Mouse (Mus musculus) thymus, adult 18-20 months (tissue): ENCODE results near the gene Exoc2.

ENCODE experiments used
- DNase-seq, 2 experiments: peaks; one replicate each; pipeline ENCODE4 v3.0.0; 2022; ENCODE audit warnings: mixed read lengths in 2 of 2

Exoc2 gene

DNA sequence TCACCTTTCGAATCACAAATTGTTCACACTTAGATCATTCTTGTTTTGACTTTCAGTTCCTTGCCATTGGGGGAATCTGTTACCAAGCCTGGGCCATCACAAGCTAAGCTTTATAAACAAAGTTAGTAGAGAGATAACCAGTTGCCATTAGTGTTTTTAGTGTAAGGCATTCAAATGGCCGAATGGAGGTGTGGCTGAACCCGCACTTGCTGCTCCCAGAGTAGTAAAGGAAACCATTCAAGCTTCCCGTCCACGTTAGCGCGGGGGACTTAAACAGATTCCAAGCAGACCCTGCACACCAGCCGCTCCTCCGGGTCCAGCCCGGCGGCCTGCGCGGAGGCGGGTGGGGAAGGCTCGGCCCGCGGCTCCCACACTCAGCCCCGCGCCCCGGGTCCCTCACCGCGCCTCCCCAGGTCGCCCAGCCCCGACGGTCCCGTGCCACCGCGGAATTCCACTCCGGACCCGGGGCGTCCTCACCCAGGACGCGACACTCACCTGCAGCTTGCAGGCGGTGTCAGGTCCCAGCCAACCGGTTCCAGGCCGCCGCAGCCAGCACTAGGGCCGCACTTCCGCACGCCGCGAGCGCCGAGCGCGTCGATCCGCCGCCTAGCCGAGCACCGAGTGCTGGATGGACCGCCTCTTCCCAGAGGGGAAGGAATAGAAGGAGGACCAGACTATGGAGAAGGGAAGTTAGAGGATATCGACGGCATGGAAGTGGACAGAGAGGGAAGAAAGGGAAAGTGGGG is at the start of gene Exoc2, which contains the start of gene Gm5447:
Gene Exoc2 (minus strand): TSS at position 593 of the 746 bp plus-strand sequence.
Gene Gm5447 (plus strand): TSS at position 704 of the 746 bp plus-strand sequence.
- DNase-seq = peak; percentile 64 to 75

DNA sequence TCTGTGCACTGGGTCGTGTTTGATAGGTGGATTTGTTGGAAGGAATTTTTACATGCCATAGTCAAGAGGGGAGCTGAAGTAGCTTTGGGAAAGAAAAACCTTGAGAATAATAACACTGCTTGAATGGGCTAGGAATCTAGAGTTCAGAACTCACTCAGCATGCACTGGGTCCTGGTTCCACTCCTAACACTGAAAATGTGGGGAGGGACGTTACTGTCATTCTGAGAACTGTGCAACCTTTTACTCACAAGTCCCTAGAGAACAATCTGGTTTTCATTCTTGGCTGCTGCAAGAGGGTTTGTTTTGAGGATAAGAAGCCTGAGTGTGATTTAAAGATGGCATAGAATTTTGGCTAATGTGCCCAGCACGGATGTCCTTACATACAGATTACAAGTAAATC is 49.8 kb upstream of the Exoc2 start:
- DNase-seq = no peak

DNA sequence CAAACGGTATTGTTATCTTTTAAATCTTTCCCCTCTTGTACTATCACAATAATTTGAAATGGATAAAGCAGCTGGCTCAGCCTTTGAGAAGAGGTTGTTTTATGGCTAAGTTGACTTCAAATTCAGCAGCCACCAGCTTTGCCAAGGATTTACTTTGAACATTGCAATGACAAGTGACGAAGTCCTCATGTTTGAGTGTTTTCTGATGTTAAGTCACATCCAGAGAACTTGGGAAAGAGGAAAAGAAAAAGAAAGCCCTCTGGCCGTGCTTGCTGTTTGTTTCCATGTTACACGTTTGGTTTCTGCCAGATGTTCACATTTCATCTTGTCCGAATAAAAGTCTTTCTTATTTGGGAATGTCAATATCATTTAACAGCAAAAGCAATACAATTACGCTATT is 48.0 kb upstream of the Exoc2 start:
- no peak for DNase-seq

- DNase-seq = no peak
Measured at GRCm38 (mm10) chr13:31021514-31021913, 47.6 kb upstream of the Exoc2 start.

GRCm38 (mm10) chr13:31017545-31017944 is 43.7 kb upstream of the Exoc2 start:
- DNase-seq = no peak

DNA sequence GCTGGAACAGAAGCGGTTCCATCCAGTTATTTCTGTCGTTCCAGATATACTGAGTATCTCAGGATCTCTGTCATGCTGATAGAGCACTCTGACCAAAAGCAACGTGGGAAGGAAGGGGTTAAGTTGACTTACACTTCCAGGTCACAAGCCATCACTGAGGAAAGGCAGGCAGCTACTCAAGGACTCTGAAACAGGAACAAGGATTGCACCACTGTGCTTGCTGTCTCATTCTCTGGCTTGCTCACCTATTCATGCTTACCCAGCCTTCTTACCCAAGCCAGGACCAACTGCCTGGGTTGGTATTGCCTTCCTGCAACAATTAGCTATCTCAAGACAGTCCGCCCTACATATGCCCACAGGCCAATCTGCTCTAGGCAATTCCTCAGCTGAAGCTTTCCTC is 31.1 kb upstream of the Exoc2 start:
- DNase-seq = no peak

DNA sequence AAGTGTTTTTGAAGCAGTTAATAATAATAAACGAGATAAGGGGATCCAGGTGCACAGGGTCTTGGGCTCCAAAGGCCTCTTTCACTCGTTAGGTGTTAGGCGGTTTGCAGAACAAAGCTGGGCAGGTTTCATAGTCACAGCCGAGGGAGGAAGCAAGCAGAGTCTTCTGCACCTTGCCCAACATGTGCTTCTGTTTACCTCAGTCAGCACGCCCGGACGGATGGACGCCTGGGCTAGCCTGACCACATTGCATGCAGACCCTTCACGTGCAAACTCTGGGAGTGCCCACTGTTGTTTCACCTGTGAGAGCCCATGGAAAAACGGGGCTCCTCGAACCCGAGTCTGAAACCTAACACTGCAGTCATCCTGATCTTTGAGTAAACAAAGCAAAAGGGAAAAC is 30.6 kb upstream of the Exoc2 start:
- DNase-seq = no peak

GRCm38 (mm10) chr13:30999799-31000198 is 25.9 kb upstream of the Exoc2 start:
- no peak for DNase-seq

DNA sequence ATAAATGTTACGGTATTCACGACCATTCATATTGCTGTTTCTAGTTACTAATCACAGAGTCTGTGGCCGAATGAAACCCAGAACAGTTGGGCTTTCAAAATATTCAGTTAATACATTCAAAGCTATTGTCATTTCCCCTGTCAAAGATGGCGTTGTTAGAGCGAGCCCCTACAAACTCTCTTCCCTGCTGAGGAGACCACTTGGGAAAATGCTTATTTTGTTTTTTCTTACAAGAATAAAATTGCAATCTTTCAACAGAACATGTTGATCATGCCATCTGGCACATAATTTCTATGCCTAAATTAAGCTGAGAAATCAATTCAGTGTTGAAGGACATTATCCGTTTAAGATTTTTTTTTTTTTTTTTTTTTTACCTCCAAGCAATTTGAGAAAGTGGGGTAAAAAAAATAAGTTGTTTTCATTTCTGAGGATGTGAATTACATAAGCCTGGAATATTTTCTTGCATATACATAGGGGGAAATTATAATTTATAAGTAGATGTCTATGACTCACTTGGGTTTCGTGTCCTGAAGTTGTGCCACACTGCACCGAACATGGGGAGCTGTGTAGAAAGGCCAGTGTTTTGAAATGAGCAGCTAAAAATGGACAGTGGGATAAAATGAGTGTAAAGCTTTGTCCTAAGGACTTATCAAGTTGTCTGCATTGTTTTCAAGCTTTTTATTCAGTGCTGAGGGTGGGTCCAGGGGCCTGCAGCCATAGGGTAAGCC is 23.8 kb upstream of the Exoc2 start:
- no peak for DNase-seq

DNA sequence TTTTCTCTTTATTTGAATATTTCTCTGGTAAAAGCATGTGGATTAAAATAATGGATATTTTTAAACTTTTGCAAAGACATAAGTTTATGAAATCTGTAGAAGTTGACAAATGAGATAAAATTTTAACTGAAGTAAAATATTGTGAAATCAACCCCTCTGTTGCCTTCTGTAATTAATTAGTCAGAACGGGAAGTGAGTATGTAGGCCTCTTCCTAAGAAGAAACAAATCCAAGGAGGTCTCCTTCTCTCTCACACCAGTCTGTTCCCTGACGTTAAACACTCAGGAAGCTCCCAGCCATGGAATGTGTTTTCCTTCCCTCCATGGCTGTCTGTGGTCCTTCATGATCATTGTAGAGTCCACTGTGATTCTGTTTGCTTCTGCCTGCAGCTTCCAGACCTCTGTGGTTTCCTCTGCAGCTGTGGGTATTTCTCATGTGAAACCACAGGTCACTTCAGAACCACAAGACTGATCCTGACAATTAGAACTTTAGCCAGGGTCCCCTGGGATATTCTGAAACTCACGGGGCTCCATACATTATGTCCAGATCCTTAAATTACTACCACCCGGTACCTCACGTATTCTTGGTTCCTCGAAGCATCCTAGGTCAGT is 20.5 kb upstream of the Exoc2 start:
- no peak for DNase-seq

GRCm38 (mm10) chr13:30993819-30994218 is 19.9 kb upstream of the Exoc2 start:
- peak in 1 of 2 experiments; percentile 18 for DNase-seq

DNA sequence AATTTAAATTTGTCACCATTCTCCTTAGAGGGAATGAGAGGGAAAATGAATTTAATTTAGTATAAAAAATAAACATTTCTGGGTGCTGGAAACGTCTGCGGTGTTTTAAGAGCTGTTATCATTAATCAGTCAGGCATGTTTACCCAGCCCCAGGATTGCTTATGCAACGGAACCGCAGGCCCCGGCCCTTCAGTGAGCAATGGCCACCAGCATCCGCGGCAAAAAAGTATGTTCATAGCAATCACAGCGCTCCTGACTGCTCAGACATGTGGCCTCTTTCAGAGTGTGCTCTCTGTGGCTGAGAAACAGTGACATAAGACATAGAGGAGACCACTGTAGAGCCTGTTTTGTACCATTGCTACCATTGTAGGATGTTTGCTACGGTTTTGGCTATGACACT is 16.3 kb upstream of the Exoc2 start:
- DNase-seq = no peak

GRCm38 (mm10) chr13:30989710-30990109 is 15.8 kb upstream of the Exoc2 start:
- no peak for DNase-seq

DNA sequence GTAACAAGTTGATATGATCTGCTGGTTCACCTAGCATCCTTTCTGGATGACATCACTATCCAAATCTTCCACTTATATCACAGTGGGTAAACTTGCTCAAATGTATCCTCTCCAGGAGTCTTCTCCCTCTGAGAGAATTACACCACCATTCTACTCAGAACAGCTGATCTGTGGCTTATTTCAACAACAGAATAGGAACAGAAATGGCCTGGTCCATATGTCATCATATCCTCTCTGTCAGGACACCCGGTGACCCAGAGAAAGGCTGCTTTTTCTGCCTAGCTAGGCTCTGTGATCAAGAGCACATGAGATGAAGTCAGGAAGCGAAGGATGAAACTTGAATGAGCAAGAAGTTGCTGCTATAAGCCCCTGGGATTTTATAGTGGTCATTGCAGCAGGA is 13.8 kb upstream of the Exoc2 start:
- no peak for DNase-seq

- no peak for DNase-seq
Measured at GRCm38 (mm10) chr13:30986934-30987455, 13.1 kb upstream of the Exoc2 start.

GRCm38 (mm10) chr13:30985598-30986466 is 11.9 kb upstream of the Exoc2 start:
- no peak for DNase-seq

DNA sequence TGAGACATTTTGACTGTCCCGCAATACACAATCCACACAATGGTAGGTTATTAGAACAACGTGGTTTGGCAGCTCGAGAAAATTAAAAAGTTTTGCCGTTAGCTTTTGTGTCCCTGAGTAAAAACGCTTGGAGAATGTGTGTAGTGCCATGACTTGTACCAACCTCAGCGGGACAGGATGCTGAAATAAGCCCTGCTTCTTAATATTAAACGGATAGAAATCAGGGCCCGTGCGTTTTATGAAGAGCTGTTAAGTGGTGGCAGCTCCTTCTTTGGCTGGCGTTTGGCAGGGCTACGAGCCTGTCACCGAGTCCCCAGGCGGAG is 11.3 kb upstream of the Exoc2 start:
- DNase-seq = no peak

DNA sequence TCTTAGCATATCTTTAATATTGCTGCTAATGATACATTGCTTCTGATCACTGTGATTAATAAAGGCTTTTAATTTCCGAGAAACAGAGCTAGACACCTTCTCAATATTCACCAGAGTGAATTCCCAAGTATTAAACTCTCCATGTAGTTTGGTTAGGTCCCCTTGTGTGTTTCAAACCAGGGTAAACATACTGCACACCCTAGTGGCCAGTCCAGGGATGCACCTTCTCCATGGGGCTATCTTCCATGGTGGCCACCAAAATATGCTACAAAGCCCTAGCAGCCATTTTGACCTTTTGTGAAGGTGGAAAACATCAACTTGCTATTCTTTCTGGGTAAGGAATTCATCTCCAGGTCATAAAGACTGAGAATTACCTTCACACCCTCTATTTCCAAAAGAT is 7.8 kb upstream of the Exoc2 start:
- DNase-seq = no peak

- no peak for DNase-seq
Measured at GRCm38 (mm10) chr13:30978224-30978623, 4.3 kb upstream of the Exoc2 start.

DNA sequence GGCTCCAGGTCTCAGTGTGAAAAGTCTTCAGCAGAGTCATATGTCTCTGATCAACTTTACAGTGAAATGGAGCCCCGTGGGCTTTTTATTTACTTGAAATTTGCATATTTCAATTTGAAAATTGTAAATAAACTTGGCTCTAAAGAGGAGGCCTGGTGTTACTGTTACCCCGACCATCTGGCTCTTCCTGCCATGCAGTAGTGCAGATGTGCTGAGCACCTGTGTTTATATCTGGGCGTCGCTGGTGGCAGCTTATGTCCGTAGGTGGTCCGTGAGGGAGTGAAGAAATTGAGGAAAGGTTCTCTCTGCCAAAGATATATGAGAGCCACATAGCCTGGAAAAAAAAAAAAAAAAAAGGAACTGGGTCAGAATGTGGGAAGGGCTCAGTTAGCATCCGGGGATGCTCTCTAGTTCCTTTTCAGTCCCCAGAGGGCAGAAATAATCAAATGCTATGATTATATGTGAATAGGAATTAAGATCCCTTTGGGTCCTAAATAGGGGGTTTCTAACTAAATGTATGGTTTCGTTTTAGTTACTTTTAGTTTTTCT is 2.7 kb upstream of the Exoc2 start:
- no peak for DNase-seq

- DNase-seq = no peak
Measured at GRCm38 (mm10) chr13:30974247-30974630, 346 bp upstream of the Exoc2 start.

- DNase-seq = peak; percentile 52 to 73
Measured at GRCm38 (mm10) chr13:30972102-30972501, 1.8 kb downstream of the Exoc2 start.

- no peak for DNase-seq
Measured at GRCm38 (mm10) chr13:30971047-30971446, 2.8 kb downstream of the Exoc2 start.
